Mouse (Mus musculus) right cerebral cortex, postnatal 4 days (tissue): ENCODE results near the gene Mnat1.
"Not testable (repeated sequence)": the region's sequence is repeated elsewhere in the genome, so short reads cannot be mapped to it uniquely, and the experiment has no call there.

ENCODE experiments used
- DNase-seq: peaks from one replicate; pipeline ENCODE4 v3.0.0-alpha.2; 2022

Gene Mnat1

DNA sequence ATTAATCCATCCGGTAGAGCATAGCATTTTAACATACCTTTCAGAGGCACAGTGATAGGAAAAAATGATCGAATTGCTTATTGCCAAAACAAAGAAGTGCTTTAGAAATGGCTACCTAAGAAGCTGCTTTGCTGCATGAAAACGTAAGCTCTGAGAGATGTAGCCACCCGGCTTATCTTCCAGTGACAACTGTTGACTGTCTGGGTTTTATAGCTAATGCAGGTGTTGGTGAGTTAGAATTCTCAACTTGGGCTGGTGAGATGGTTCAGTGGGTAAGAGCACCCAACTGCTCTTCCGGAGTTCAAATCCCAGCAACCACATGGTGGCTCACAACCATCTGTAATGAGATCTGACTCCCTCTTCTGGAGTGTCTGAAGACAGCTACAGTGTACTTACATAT lies 27.5 kb downstream of the Mnat1 start:
- DNase-seq, result not testable (repeated sequence)

DNA sequence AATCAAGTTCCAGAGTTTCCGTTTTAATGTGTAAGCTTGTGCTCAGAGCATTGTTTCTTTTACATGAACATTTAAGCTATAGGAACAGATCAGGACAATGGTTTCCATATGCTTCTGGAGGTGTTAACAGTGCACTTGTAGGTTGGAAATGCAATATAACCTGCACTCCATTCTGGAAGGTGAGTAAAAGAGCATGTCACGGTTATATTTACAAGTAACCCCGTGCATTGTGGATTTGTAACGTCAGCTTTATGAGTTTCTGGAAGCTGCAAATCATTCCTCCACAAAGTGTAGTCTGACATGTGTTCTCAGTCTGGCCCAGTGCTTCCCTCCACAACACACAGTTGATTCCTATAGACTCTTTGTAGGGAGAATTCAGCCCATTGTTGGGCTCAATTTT lies 30.6 kb downstream of the Mnat1 start:
- DNase-seq, result no peak

DNA sequence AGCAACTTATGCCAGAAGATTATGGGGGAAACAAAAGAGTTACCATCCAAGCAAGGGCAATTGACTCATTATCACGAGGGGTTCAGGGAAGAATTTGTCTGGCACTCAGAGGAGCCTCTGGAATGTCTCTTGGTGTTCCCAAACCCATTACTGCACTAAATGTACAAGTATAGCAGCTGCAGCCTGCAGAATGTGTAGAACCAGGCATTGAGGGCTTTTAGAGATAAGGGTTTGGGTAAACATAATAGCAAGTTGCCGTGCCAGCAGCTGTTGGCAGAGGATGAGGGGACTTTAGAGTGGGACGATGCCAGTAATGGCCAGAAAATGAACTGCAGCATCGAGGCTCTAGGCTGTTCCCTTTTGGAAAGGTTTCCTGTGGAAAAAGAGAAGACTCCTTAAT lies 36.8 kb downstream of the Mnat1 start:
- DNase-seq, result no peak

DNA sequence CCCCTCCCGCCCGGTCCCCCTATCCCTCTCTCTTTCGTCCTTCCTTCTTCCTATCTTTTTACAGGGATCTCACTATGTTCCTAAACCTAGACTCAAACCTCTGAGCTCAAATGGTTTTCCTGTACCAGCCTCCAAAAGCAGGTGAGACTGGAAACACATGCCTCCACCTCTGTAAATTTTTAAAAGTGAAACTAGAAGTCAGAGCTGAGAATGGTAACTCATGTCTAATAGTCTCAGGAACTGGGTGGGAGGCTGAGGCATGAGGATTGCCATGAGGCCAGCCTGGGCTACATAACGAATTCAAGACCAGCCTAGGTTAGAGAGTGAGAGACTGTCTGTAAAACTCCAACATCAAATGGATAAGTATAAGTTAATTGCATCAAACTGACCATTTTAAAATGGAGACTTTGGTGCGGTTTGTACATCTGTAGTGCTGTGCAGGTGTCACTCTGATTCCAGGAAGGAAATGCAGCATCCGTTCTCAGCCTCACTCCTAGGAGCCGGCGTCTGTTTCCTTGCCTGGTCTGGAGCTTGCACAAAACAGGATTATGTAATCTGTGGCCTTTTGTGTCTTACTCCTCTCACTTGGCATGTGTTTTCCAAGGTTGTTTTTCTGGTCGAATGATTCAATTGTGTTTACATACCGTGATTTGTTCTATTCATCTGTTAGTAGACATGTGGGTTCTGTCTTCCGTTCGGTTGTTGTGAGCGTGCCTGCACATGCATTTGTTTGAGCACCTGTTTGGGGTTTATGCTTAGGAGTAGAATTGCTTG lies 39.1 kb downstream of the Mnat1 start:
- DNase-seq, result no peak

DNA sequence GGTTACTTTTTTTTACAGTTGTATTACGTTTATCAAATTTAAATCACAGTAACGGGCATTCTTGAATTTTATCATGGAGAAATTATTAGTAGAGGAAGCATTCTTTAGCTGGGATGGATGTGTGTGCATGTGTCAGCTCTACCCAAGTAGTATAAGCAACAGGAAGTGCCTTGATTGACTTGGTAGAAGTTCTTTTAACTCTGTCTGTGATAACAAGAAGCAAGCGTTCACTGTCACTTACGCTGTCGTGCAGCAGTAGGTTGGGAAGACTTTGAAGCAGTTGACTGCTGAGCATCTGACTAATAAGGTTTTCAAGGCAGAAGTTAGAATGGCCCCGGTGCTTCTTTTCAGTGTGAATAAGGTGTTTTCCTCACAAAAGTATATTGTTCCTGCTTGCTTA lies 47.3 kb downstream of the Mnat1 start:
- DNase-seq, result no peak

DNA sequence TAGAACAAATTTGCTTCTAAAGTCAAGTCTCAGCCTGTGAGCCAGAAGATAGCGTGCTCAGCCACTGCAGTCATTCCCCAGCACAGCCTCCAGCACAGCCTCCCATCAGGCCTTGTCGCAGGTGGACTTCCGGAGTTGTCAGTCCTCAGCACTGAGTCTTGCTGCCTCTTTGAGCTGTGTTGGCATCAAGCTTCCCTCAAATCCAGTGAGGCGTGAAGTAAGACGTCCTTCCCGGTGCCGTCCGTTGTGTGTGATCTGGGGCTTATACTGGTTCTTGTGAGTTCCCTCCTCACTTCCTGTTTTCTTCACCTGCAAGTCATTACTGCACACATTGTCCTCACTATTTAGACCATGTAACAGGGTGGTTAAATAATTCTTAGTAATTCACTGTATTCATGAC lies 60.4 kb downstream of the Mnat1 start:
- no peak for DNase-seq

DNA sequence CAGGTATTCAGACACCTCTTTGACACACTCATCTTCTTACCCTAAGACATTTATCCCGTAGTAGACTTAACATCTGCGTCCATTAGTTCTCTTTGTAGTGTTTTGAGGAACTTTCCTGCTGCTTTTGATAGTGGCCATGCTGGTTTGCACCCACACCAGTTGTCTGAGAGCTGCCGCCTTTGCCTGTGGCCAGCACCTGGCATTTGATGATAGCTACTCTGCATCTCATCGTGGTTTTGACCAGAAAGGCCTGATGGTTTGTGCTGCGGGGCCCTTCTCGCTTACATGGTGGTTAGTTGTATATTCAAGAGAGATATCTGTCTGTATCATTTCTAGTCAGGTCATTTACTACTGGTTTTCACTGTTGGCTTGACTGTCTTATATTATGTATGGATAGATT lies 73.8 kb downstream of the Mnat1 start:
- DNase-seq, result no peak

DNA sequence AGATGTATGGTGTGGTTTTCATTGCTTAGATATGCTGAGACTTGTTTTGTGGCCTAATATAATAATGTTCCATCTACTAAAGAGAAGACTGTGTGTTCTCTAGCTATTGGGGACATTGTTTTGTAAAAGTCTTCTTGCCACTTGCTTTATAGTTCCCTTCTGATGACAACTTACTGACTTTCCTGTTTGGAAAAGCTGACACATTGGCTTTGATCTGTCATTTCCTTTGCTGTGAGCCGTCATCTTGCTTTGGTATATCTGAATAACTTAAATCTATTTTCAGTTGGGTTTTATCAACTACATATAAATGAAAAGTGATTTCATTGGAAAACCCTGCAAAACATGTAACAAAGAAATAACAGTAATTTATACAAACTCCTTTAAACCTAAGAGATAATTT lies 74.9 kb downstream of the Mnat1 start:
- no peak for DNase-seq

DNA sequence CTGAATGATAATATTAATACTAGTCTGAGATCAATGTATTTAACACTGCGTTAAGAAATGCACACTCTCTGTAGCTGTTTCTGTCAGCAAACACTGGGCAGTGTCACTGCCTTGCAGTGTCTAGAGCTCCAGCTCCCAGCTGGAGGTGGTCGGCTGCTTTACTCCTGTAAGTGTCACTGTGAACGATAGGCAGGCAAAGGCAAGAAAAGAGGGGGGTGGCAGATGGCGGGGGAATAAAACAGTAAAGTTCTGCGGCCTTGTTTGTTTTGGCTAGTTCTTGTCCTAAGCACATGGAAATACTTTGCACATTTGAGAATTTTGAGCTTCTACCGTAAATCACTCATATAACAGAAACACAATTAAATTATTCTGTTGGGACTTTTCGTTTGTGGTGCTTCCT lies 75.9 kb downstream of the Mnat1 start:
- DNase-seq, result no peak

DNA sequence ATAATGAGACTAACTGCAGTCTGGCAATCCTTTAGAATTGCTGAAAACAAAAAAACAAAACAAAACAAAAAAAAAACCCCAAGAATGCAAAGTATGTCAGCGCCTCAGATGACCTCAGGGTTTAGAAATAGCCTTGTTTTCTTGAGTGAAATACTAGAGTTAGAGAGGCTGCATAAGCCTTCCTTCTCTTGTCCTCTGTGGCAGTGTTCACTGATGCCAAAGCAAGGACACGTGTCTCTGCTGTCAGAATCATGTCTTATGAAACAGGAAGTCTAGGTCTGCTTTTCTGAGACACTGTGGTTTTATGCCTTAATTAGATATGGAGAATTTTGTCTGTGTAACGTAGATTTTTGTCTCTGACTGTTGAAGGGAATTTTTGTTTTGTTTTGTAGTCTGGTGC lies 78.1 kb downstream of the Mnat1 start:
- no peak for DNase-seq

DNA sequence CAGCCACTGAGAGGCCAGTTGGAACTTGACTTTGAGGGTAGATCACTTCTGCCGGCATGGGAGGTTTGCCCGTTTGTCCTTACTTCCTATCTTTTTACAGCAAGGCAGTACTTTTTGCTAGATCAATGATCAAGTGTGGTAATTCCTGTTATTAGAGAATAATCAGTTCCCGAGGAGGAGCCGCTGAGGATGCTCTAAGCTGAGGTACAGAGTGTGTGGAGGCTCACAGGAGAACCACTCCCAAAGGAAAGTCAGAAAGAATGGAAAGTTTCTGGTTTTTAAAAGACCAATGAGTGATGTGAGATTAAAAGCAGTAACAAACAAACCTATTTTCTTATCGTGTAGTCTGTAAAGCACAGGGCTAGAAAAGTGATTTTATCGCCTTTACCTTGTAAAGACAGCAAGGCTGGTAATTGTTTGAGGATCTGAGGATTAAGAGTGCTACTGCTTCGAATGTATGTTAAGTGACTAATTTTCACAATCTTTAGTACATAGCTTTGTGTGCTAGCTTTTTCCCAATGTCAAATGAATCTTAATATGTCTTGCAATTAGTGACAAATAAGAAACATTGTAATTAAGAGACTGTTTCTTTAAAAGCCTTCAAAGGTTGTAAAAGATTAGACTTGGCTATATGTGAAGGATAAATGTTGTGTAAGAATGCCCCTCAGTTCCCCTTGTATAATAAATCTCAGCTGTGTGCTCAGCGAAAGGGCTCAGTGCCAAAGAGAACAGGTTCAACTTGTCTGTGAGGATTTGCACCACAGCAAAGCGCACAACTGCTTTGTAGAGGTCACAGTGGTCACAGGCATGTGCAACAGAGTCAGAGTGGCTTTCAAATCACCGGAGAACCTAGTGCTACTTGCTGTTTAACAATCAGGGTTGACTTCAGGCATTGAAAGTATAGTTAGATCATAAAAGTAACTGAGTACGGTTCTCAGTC lies 82.5 kb downstream of the Mnat1 start:
- DNase-seq, result no peak

DNA sequence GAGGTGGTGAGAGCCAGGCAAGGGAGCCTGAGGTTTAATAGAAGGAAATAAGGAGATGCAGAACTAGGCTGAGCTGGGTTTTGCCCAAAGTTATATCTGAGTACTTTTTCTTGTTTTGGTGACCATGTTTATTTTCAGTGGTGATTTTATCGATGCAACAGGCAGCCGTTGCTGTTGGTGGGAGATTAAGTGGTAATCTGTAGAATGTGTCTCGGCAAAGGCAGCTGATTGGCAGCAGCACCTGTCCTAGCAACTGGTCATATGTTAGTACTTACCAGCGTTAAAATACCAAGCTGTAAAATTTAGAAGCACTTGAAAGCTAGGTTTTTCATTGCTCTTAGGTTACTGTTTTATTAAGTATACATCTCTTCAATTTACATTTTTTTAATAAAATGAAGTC lies 83.5 kb downstream of the Mnat1 start:
- DNase-seq, result no peak

DNA sequence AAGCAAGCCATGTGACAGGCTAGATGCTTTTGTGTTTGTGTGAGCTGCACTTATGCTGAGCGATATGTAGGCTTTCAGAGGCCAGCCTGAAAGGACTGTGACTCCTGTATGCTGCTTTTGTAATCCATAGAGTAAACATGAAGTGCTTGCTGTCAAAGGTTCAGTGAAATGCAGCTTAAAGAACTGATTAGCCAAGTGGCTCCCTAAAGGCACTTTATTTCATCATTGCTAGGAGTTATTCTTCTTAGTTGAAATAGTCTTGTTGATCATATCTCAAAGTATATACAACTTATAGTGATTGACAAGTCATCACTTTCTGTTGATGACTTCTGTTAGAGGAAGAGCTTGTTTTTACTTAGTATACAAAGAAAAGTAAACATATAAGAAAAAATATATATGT lies 83.9 kb downstream of the Mnat1 start:
- DNase-seq, result no peak

DNA sequence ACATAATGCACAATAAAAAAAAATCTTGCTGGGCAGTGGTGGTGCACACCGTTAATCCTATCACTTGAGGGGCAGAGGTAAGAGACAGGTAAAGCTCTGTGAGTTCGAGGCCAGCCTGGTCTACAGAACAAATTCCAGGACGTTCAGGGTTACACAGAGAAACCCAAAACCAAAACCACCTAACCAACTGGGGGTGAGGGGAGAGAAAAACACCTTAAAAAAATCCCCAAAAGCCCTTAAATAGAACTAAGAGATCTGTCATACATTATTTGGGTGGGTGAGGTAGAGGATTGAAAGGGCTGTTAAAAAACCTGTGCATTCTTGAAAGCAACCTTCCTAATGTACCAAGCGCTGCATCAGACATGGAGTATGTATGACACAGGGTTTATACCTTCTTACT lies 85.0 kb downstream of the Mnat1 start:
- no peak for DNase-seq

DNA sequence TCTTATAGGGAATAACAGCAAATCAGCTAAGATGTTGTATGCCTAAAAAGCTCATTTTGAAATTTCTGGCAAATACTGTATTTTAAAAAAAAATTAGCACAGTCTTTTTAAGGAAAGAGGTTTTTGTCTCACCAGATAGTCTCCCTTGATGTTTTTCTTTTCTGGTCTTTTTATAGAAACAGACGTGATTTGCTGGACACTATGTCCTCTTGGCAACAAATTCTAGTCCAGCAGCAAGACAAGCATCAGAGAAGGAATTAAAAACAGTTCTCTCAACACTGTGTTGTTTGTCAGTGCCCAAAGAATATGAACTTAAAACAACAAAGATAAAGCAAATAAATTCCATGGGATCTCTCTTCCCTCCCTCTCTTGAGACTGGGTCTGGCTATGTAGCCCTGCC lies 85.6 kb downstream of the Mnat1 start:
- DNase-seq, result no peak

DNA sequence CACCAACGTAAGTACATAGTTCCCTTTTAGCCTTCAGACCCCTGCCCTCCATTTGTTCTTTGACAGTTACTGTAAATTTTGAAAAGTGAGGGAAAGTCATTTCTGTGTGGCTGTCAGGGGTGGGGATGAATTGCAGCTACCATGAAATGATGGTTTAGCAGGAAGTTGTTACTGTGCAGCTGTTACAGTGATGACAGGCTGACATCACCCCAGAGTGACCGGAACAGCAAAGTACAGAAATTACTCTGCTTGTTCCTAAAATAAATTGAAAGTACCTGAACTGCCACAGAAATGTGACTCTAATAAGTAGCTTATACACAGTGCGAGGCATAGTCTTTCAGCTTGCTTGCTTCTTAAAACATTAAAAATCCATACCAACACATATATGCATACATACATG lies 86.9 kb downstream of the Mnat1 start:
- DNase-seq, result no peak

DNA sequence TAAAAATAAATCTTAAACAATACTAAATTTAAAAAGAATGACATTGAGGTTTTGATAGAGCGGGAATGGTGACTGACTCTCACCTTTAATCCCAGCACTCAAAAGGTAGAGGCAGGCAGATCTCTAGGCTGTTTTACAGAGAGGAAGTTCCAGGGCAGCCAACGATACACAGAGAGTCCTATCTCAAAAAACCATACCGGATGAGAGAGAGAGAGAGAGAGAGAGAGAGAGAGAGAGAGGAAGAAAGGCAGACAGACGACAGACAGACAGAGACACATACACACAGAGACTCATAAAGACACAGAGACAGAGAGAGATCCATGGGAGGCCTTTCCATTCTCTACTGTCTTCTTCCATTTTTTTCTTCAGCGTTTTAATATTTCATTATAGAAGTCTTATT lies 92.3 kb downstream of the Mnat1 start:
- no peak for DNase-seq

DNA sequence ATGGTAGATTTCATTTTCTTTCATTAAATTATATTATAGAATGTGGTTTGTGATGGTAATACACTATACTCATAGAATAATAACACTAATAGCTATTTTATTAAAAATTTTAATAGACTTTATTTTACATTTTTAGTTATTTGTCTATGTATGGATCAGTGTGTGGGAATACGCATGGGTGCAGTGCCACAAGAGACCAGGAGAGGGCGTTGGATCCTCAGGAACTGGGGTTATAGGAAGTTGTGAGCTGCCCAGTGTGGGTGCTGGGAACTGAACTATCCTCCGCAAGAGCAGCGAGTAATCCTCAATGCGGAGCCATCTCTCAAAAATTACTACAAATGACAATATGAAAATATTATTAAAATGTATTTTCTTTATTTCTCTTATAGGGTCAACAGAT lies 95.1 kb downstream of the Mnat1 start:
- DNase-seq, result no peak

DNA sequence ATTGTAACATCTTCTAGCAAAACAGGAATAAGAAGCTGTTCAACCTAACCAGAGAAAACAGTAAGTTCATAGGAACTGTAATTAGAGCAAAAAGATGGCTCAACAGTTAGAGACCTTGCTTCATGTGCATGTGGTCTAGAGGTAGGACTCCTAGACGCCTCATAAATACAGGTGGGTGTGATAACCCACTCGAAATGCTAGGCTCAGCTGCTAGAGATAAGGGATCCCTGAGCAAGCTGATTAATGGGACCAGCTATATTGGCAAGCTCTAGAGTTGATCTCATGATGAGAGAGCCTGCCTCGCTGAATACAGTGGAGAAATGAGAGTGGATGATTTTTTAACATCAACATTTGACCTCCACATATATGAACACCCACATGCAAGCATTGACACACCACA lies 97.7 kb downstream of the Mnat1 start:
- DNase-seq, result no peak

DNA sequence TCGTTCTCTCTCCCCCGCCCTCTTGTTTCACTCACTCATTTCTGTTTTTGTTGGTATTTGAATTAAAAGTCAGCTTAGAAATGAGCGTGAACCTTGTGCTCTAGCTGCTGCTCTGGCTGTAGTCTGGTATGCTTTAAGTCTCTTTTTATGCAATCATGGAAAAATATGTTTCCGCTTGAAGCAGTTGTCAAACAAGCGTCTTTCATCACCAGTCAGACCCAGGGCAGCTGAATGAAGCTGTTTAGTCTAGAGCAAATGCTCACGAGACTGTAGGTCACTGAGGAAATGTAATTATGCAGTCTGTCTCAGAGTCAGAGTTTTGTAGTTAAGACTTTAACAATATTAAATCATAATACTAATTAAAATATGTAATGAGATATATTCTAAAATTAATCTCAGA lies 100.4 kb downstream of the Mnat1 start:
- no peak for DNase-seq

DNA sequence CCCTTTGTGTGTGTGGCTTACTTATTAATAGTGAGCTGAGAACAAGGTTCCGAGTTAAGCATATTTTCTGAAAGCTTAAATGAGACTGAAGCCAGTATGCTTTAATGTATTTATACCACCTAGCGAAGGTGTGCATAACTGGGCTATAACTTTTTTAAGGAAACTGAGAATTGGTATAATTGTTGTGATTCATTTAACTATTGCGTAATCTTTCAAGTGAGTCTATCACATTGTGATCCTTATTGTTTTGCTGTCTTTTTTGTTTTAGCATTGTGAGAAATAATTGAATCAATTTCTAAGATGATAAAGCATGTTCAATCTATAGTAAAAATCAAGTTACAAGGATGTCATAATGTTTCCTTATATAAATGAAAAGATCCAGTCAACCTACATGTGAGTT lies 104.9 kb downstream of the Mnat1 start:
- no peak for DNase-seq

DNA sequence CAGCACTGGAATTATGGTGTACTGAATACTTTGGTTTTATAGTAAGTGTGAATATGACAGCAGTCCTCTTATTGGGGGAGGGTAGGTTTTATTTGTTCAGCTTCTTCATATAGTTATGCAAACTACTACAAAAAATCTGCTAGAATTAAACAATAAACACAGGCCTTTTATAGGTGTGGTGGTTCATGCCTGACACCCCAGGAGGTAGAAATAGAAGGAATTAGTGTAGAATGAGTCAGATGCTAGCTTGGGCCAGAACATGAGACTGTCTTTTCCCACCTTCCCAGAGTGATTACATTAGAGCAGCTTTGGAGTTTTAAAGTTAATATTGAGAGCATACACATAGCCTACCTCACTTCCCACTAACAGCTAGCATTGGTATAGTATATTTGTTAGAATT lies 106.7 kb downstream of the Mnat1 start:
- DNase-seq, result no peak

DNA sequence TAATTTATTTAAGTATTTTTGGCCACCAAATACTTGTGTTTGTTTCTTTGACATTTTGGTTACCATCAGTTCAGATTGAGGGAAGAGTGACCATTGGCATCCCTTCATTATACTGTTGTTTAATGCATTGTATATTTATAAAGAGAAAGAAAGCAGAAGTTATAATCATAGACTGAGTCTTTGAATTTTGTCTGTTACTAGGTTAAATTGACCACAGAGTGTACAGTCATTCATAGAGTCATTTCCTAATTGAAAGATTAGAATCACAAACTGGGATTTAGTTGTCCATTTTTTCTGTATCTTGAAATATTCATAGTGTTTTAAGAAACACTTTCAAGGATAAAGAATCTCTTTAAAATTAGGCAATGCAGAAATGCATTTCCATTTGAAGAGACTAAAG lies 108.0 kb downstream of the Mnat1 start:
- DNase-seq, result no peak

DNA sequence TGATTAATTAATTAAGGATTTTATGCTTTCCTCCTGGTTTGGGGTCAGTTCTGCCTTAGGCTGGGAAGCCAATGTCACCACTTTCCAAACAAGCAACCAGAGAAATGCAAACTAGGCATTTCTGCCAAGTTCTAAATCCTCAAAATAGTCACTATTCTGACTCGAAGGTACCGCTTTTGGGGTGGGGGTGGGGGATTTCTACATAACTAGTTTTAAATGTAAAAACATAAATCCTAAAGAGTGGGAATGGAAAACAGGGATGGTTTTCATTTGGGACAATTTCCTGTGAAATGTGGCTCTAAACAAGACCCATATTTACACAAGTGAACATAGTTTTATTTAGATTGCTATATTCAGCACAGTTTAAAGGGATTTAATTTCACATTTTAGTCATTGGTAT lies 109.1 kb downstream of the Mnat1 start:
- no peak for DNase-seq
